Mouse (Mus musculus): ENCODE measurements around the gene Arhgef12.

- TF ChIP-seq CTCF (IDR thresholded peaks at IDR 0.05; ENCODE audit: low read depth, low read length) (no peak), POLR2A (IDR thresholded peaks at IDR 0.05; ENCODE audit: extremely low read depth, insufficient read depth, low read length) (no peak)
These were observed 180.5 kb downstream of the Arhgef12 start for GRCm38 (mm10) chr9:42926564-42926963.
